Mouse (Mus musculus): Measurements from ENCODE around the gene Irf2bp2. TPM values are rescaled to one million over a fixed set of nuclear protein-coding genes. Genes with fewer than 3 reads are reported as not detected.

Irf2bp2 gene
- polyA plus RNA-seq, 1 experiment from 2014 or later, result 10.1 TPM

DNA sequence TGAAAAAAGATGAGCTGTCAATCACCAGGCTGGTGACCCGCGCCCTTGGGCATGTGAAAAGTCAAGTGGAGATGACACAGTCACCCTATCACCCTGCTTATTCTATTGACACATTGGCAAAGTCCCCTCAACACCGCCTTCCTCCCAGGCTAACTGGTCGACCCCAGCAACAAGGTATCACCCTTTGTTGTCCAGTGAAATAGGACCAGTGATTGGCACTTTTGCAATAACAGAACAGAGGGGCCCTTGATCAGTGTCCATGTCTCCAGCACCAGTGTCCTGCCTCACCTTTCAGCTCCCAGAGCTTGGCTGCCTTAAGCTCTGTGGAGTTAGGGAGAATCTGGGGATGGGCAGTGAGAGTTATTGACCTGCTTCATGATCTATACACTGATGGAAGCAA lies 41.9 kb downstream of the Irf2bp2 start:
- Histone ChIP-seq H3K36me3 (ENCODE audit: control insufficient read depth, insufficient read depth) (no peaks in the 10 kb centered on the region), H3K9me3 (ENCODE audit: control insufficient read depth, low read length) (no peaks in the 10 kb centered on the region), H3K4me2 (ENCODE audit: low read length) (no peak overlapping the region), H3K9ac (replicated peaks; ENCODE audit: low read depth, low read length) (no peak overlapping the region), H3K27ac (ENCODE audit: low read length) (no peak overlapping the region), H3K27me3 (replicated peaks; ENCODE audit: control insufficient read depth, insufficient read depth, low read length) (no peaks in the 10 kb centered on the region), H3K4me3 (replicated peaks; ENCODE audit: low read length) (no peak overlapping the region), H3K4me1 (replicated peaks; ENCODE audit: control insufficient read depth, insufficient read depth, low read length) (no peaks in the 10 kb centered on the region)
- WGBS, result 88% methylated on average over 4 of the region's 4 CpGs
- ATAC-seq, result no peak

DNA sequence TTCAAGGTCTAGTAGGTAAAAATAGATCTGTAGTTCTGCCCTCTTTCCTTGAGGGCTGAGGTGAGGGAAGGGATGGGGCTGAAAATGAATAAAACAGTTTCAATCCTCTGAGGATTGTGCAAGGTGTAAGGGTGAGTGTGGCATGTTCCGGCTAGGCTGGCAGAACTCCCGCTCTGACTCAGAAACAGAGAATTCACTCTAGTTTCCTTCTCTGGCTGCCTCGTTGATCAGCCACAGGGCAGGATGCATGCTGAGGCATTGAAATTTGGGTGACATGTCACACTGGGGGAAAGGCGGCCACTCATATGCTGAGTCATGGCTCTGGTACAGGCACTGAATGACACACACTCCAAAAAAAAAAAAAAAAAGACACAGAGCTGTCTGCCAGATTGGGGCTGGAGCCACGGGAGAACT lies 42.8 kb downstream of the Irf2bp2 start:
- Histone ChIP-seq H3K4me2 (ENCODE audit: low read length) (no peak overlapping the region), H3K36me3 (ENCODE audit: control insufficient read depth, insufficient read depth) (no peaks in the 10 kb centered on the region), H3K9ac (replicated peaks; ENCODE audit: low read depth, low read length) (no peak overlapping the region), H3K4me3 (replicated peaks; ENCODE audit: low read length) (no peak overlapping the region), H3K9me3 (ENCODE audit: control insufficient read depth, low read length) (no peaks in the 10 kb centered on the region), H3K27ac (ENCODE audit: low read length) (no peak overlapping the region), H3K27me3 (replicated peaks; ENCODE audit: control insufficient read depth, insufficient read depth, low read length) (no peaks in the 10 kb centered on the region), H3K4me1 (replicated peaks; ENCODE audit: control insufficient read depth, insufficient read depth, low read length) (no peaks in the 10 kb centered on the region)
- ATAC-seq, result no peak
- WGBS, result 72% methylated on average over 5 of the region's 5 CpGs

DNA sequence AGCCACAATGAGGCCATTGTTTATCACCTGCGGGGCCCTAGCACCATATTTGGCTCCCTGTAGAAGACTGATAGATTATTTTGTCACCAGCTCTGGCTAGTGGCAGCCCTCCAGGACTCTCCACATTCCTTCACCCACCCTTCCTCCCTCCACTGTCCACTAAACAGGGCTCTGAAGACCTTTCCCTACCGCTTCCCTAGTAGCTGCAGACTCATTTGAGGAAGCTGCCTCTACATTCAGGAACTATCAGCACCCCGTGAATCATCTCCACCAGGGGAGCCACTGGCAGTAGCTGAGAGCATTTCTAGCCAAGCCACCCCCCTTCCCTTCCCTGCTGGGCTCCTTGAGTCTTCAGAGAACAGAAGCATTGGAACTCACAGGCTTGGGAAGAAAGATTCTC lies 45.9 kb downstream of the Irf2bp2 start:
- no peak overlapping the region for H3K27ac ChIP-seq (ENCODE audit: low read length)

DNA sequence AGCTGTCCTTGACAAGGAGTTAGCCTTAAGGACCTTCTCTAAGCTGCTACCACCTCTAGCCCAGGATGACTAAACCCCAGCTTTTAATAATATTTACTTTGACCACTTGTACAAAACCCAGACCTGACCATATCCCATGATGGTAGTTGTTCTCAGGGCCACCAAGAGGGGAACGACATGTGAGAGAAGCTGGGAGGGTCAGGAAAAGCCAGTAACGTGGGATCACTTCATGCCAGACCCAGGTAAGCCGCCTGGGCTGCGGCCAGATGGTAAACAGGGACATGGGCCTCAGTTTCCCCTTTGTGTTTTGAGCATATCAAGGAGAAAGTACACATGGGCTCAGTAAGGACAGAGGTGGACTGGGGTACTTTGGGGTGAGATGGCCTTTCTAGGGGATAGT lies 46.4 kb downstream of the Irf2bp2 start:
- Histone ChIP-seq H3K9ac (replicated peaks; ENCODE audit: low read depth, low read length) (no peak overlapping the region), H3K36me3 (ENCODE audit: control insufficient read depth, insufficient read depth) (no peaks in the 10 kb centered on the region), H3K4me3 (replicated peaks; ENCODE audit: low read length) (no peak overlapping the region), H3K27me3 (replicated peaks; ENCODE audit: control insufficient read depth, insufficient read depth, low read length) (no peaks in the 10 kb centered on the region), H3K4me1 (replicated peaks; ENCODE audit: control insufficient read depth, insufficient read depth, low read length) (no peaks in the 10 kb centered on the region), H3K9me3 (ENCODE audit: control insufficient read depth, low read length) (no peaks in the 10 kb centered on the region), H3K27ac (ENCODE audit: low read length) (no peak overlapping the region), H3K4me2 (ENCODE audit: low read length) (no peak overlapping the region)
- 95% methylated on average over 4 of the region's 4 CpGs for WGBS
- no peak for ATAC-seq

More for the DNA sequence above, 45.9 kb downstream of the Irf2bp2 start:
- no peak overlapping the region for H3K4me2 ChIP-seq (ENCODE audit: low read length)
- H3K4me3 ChIP-seq (replicated peaks; ENCODE audit: low read length), result no peak overlapping the region
- H3K36me3 ChIP-seq (ENCODE audit: control insufficient read depth, insufficient read depth), result no peaks in the 10 kb centered on the region
- no peaks in the 10 kb centered on the region for H3K9me3 ChIP-seq (ENCODE audit: control insufficient read depth, low read length)
- WGBS, result 63% methylated on average over 3 of the region's 3 CpGs
- no peak for ATAC-seq
- no peaks in the 10 kb centered on the region for H3K27me3 ChIP-seq (replicated peaks; ENCODE audit: control insufficient read depth, insufficient read depth, low read length)
- H3K4me1 ChIP-seq (replicated peaks; ENCODE audit: control insufficient read depth, insufficient read depth, low read length), result no peaks in the 10 kb centered on the region
- no peak overlapping the region for H3K9ac ChIP-seq (replicated peaks; ENCODE audit: low read depth, low read length)

DNA sequence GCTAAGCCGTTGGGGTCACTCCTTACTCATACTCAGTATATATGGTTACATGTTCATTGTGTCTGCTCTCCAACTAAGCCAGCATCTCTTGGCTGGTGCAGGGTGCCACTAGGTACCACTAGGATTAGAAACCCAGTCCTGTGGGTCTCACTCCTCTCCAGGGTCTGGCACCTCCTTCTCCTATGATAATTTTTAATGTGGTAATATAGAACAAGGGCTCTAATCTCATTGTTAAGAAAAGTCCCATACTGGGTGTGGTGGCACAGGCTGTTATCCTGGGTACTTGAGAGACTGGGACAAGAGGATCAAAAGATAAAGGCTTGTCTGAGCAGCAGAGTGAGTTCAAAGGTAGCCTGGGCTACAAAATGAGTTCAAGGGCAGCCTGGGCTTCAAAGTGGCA lies 47.3 kb downstream of the Irf2bp2 start:
- Histone ChIP-seq H3K36me3 (ENCODE audit: control insufficient read depth, insufficient read depth) (no peaks in the 10 kb centered on the region), H3K27me3 (replicated peaks; ENCODE audit: control insufficient read depth, insufficient read depth, low read length) (no peaks in the 10 kb centered on the region), H3K4me3 (replicated peaks; ENCODE audit: low read length) (no peak overlapping the region), H3K9me3 (ENCODE audit: control insufficient read depth, low read length) (no peaks in the 10 kb centered on the region), H3K9ac (replicated peaks; ENCODE audit: low read depth, low read length) (no peak overlapping the region), H3K27ac (ENCODE audit: low read length) (no peak overlapping the region), H3K4me1 (replicated peaks; ENCODE audit: control insufficient read depth, insufficient read depth, low read length) (no peaks in the 10 kb centered on the region), H3K4me2 (ENCODE audit: low read length) (no peak overlapping the region)
- WGBS, result 86% methylated on average over 1 of the region's 1 CpGs
- ATAC-seq, result no peak

DNA sequence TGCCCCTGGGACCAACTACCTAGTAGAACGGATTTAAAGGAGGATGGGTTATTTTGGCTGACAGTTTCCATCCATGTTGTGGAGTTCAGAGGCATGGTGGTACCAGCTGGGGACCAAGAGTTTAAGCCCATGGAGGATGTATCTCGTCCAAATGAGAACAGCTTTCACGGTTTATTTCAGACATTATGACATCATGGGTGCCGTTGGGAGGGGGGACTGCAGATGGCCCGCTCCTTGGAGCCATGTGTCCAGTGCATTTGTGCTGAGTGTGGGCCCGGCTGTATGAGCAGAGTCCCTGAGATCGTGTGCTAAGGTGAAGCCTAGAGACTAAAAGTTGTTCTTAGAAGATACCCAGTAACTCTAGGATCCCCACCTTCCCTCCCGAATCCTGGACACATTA lies 50.4 kb downstream of the Irf2bp2 start:
- Histone ChIP-seq H3K4me3 (replicated peaks; ENCODE audit: low read length) (no peak overlapping the region), H3K4me2 (ENCODE audit: low read length) (no peak overlapping the region), H3K9me3 (ENCODE audit: control insufficient read depth, low read length) (no peaks in the 10 kb centered on the region), H3K27me3 (replicated peaks; ENCODE audit: control insufficient read depth, insufficient read depth, low read length) (no peaks in the 10 kb centered on the region), H3K9ac (replicated peaks; ENCODE audit: low read depth, low read length) (no peak overlapping the region), H3K27ac (ENCODE audit: low read length) (no peak overlapping the region), H3K36me3 (ENCODE audit: control insufficient read depth, insufficient read depth) (no peaks in the 10 kb centered on the region), H3K4me1 (replicated peaks; ENCODE audit: control insufficient read depth, insufficient read depth, low read length) (peaks cover 15% of the 10 kb centered on the region)
- 82% methylated on average over 8 of the region's 8 CpGs for WGBS
- no peak for ATAC-seq

DNA sequence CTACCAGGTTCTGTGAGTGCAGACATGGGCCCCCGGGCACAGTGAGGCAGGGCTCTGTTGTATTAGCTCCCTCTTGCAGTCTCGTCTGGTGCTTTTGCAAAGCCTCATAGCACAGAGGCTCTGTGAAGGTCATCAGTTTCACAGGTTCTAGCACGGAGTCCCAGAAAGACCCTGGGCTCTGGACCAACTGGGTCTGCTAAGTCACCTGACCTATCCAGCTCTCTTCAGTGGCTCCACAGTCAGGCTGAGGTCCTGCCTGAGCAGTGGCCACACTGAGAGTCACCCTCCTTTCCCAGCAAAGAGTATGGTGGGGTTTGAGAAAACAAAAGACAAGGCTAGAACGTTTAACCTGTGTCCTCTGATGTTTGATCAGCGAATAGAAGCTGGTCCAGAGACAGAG lies 51.0 kb downstream of the Irf2bp2 start:
- no peak for ATAC-seq
- 80% methylated on average over 5 of the region's 5 CpGs for WGBS
- H3K9ac ChIP-seq (replicated peaks; ENCODE audit: low read depth, low read length), result no peak overlapping the region
- H3K4me1 ChIP-seq (replicated peaks; ENCODE audit: control insufficient read depth, insufficient read depth, low read length), result peaks cover 21% of the 10 kb centered on the region
- no peak overlapping the region for H3K4me3 ChIP-seq (replicated peaks; ENCODE audit: low read length)
- H3K27ac ChIP-seq (ENCODE audit: low read length), result no peak overlapping the region
- H3K9me3 ChIP-seq (ENCODE audit: control insufficient read depth, low read length), result no peaks in the 10 kb centered on the region
- no peak overlapping the region for H3K4me2 ChIP-seq (ENCODE audit: low read length)
- no peaks in the 10 kb centered on the region for H3K36me3 ChIP-seq (ENCODE audit: control insufficient read depth, insufficient read depth)
- H3K27me3 ChIP-seq (replicated peaks; ENCODE audit: control insufficient read depth, insufficient read depth, low read length), result no peaks in the 10 kb centered on the region

DNA sequence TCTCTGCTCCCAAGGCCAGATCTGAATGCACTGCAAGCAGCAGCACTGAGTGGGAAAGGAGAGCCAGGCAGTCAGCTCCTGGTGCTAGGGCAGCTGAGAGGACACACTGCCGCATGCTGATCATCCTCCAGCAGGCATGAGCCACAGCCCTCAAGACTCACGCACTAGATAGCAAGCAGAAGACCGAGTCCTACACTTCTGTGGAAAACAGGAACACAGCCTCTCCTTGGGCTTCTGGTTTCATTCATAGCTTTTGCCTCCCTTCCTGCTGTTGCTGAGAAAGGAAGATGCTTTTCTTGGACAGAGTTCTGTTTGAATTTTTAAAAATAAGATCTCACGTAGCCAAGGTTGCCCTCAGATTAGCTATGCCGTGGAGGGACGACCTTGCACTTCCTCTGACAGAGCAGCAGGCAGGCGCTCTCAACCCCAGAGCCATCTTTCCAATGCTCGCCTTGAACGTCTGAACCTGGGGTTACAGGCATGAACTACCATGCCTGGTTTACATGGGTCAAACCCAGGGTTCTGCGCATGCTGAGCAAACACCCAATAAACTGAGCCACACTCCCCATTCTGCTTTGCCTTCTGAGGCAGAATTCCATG lies 51.6 kb downstream of the Irf2bp2 start:
- H3K27me3 ChIP-seq (replicated peaks; ENCODE audit: control insufficient read depth, insufficient read depth, low read length), result no peaks in the 10 kb centered on the region
- peaks cover 27% of the 10 kb centered on the region for H3K4me1 ChIP-seq (replicated peaks; ENCODE audit: control insufficient read depth, insufficient read depth, low read length)
- H3K36me3 ChIP-seq (ENCODE audit: control insufficient read depth, insufficient read depth), result no peaks in the 10 kb centered on the region
- no peak overlapping the region for H3K9ac ChIP-seq (replicated peaks; ENCODE audit: low read depth, low read length)
- ATAC-seq, result no peak
- no peaks in the 10 kb centered on the region for H3K9me3 ChIP-seq (ENCODE audit: control insufficient read depth, low read length)
- no peak overlapping the region for H3K4me2 ChIP-seq (ENCODE audit: low read length)
- no peak overlapping the region for H3K27ac ChIP-seq (ENCODE audit: low read length)
- WGBS, result 87% methylated on average over 10 of the region's 10 CpGs
- H3K4me3 ChIP-seq (replicated peaks; ENCODE audit: low read length), result no peak overlapping the region

DNA sequence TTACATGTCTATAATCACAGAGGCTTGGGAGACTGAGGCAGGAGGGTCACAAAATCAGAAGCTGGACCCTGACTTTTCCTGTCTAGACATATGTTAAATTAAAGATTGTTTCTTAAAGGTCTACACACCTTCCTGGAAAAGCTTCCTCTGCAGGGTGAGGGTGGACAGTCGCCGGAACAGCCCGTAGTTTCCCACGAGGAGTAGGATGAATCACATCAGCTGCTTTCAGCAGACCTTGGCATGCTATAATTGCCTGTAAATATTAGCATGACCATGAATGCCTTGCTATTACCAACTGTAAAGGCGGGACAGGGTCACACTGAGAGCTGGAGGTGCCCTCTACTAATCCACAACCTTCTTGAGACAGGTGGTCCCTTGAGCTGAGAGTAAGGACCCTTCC lies 53.5 kb downstream of the Irf2bp2 start:
- H3K4me1 ChIP-seq (replicated peaks; ENCODE audit: control insufficient read depth, insufficient read depth, low read length), result peaks cover 44% of the 10 kb centered on the region
- no peak overlapping the region for H3K4me2 ChIP-seq (ENCODE audit: low read length)
- no peak overlapping the region for H3K27ac ChIP-seq (ENCODE audit: low read length)
- H3K27me3 ChIP-seq (replicated peaks; ENCODE audit: control insufficient read depth, insufficient read depth, low read length), result no peaks in the 10 kb centered on the region
- no peak for ATAC-seq
- no peaks in the 10 kb centered on the region for H3K9me3 ChIP-seq (ENCODE audit: control insufficient read depth, low read length)
- WGBS, result 92% methylated on average over 5 of the region's 5 CpGs
- H3K9ac ChIP-seq (replicated peaks; ENCODE audit: low read depth, low read length), result no peak overlapping the region
- no peak overlapping the region for H3K4me3 ChIP-seq (replicated peaks; ENCODE audit: low read length)
- H3K36me3 ChIP-seq (ENCODE audit: control insufficient read depth, insufficient read depth), result no peaks in the 10 kb centered on the region
